Mouse (Mus musculus): ENCODE measurements around the gene Eif5. TPM values are rescaled to one million over a fixed set of nuclear protein-coding genes. Genes with fewer than 3 reads are reported as not detected.
"Not testable (repeated sequence)": the region's sequence is repeated elsewhere in the genome, so short reads cannot be mapped to it uniquely, and the experiment has no call there.

The Eif5 gene
- polyA plus RNA-seq, 1 experiment from 2014 or later: 550 TPM

GRCm38 (mm10) chr12:111507001-111507400 is 30.8 kb upstream of the Eif5 start:
- no peak overlapping the region for H3K4me2 ChIP-seq (ENCODE audit: low read length)
- no peaks in the 10 kb centered on the region for H3K36me3 ChIP-seq (ENCODE audit: control insufficient read depth, insufficient read depth, low read length)
- ATAC-seq (ENCODE audit: low FRiP score, low TSS enrichment): no peak
- no peak overlapping the region for H3K9ac ChIP-seq (replicated peaks; ENCODE audit: low read length)
- 59% methylated on average over 5 of the region's 5 CpGs for WGBS
- H3K27me3 ChIP-seq (ENCODE audit: control insufficient read depth, insufficient read depth, low read length): no peaks in the 10 kb centered on the region
- no peaks in the 10 kb centered on the region for H3K9me3 ChIP-seq (ENCODE audit: control insufficient read depth, low read length)
- H3K4me1 ChIP-seq (ENCODE audit: control insufficient read depth, insufficient read depth, low read length): no peaks in the 10 kb centered on the region
- H3K4me3 ChIP-seq (replicated peaks; ENCODE audit: low read depth, low read length): no peak overlapping the region
- no peak overlapping the region for H3K27ac ChIP-seq (replicated peaks; ENCODE audit: low read depth, low read length)
- no peak for DNase-seq

GRCm38 (mm10) chr12:111507962-111508361 is 29.9 kb upstream of the Eif5 start:
- H3K27ac ChIP-seq (replicated peaks; ENCODE audit: low read depth, low read length): no peak overlapping the region
- H3K36me3 ChIP-seq (ENCODE audit: control insufficient read depth, insufficient read depth, low read length): no peaks in the 10 kb centered on the region
- no peak overlapping the region for H3K4me2 ChIP-seq (ENCODE audit: low read length)
- no peaks in the 10 kb centered on the region for H3K9me3 ChIP-seq (ENCODE audit: control insufficient read depth, low read length)
- H3K4me1 ChIP-seq (ENCODE audit: control insufficient read depth, insufficient read depth, low read length): no peaks in the 10 kb centered on the region
- no peak overlapping the region for H3K9ac ChIP-seq (replicated peaks; ENCODE audit: low read length)
- no peak overlapping the region for H3K4me3 ChIP-seq (replicated peaks; ENCODE audit: low read depth, low read length)
- ATAC-seq (ENCODE audit: low FRiP score, low TSS enrichment) (no peak), DNase-seq (no peak)
- H3K27me3 ChIP-seq (ENCODE audit: control insufficient read depth, insufficient read depth, low read length): no peaks in the 10 kb centered on the region
- WGBS: 92% methylated on average over 10 of the region's 10 CpGs

DNA sequence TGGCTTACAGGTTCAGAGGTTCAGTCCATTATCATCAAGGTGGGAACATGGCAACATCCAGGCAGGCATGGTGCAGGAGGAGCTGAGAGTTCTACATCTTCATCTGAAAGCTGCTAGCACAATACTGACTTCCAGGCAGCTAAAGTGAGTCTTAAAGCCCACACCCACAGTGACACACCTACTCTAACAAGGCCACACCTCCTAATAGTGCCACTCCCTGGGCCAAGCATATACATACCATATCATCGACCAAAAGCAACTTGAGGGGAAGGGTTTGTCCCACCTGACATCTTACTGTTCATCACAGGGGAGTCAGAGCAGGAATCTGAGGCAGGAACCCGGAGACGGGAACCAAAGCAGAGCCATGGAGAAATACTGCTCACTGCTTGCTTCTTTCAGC is 29.4 kb upstream of the Eif5 start:
- WGBS: 83% methylated on average over 3 of the region's 3 CpGs
- H3K4me2 ChIP-seq (ENCODE audit: low read length); H3K4me3 ChIP-seq (replicated peaks; ENCODE audit: low read depth, low read length); H3K9ac ChIP-seq (replicated peaks; ENCODE audit: low read length); ATAC-seq (ENCODE audit: low FRiP score, low TSS enrichment); DNase-seq; H3K9me3 ChIP-seq (ENCODE audit: control insufficient read depth, low read length); H3K27ac ChIP-seq (replicated peaks; ENCODE audit: low read depth, low read length); H3K36me3 ChIP-seq (ENCODE audit: control insufficient read depth, insufficient read depth, low read length); H3K27me3 ChIP-seq (ENCODE audit: control insufficient read depth, insufficient read depth, low read length); H3K4me1 ChIP-seq (ENCODE audit: control insufficient read depth, insufficient read depth, low read length): not testable (repeated sequence)

- Histone ChIP-seq H3K4me1 (ENCODE audit: control insufficient read depth, insufficient read depth, low read length) (no peaks in the 10 kb centered on the region), H3K27me3 (ENCODE audit: control insufficient read depth, insufficient read depth, low read length) (no peaks in the 10 kb centered on the region), H3K9me3 (ENCODE audit: control insufficient read depth, low read length) (no peaks in the 10 kb centered on the region), H3K36me3 (ENCODE audit: control insufficient read depth, insufficient read depth, low read length) (no peaks in the 10 kb centered on the region), H3K27ac (replicated peaks; ENCODE audit: low read depth, low read length) (no peak overlapping the region), H3K4me2 (ENCODE audit: low read length) (no peak overlapping the region), H3K4me3 (replicated peaks; ENCODE audit: low read depth, low read length) (no peak overlapping the region), H3K9ac (replicated peaks; ENCODE audit: low read length) (no peak overlapping the region)
- 92% methylated on average over 12 of the region's 12 CpGs for WGBS
- no peak for DNase-seq
- no peak for ATAC-seq (ENCODE audit: low FRiP score, low TSS enrichment)
These were observed 25.2 kb upstream of the Eif5 start for GRCm38 (mm10) chr12:111512572-111513063.

DNA sequence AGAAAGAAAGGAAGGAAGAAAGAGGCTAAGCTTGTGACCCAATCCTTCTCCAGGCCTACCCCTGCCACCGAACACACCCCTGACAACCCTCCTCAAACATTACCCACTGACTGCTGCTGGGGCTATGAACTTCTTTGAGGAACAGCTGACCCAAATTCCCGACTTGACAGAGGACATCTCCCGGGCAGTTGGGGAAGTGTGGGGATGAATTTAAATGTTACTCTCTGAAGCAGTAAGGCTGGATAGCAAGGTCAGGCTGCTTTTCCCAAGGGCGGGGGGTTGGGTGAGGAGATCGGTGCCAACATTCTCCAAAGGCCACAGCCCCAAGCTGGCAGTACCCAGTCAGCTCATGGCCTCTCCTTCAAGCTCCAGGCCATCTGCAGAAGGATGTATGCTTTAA is 24.1 kb upstream of the Eif5 start:
- peak; percentile 49 for DNase-seq
- ATAC-seq (ENCODE audit: low FRiP score, low TSS enrichment): no peak
- no peak overlapping the region for H3K4me2 ChIP-seq (ENCODE audit: low read length)
- H3K27me3 ChIP-seq (ENCODE audit: control insufficient read depth, insufficient read depth, low read length): no peaks in the 10 kb centered on the region
- H3K36me3 ChIP-seq (ENCODE audit: control insufficient read depth, insufficient read depth, low read length): no peaks in the 10 kb centered on the region
- no peak overlapping the region for H3K9ac ChIP-seq (replicated peaks; ENCODE audit: low read length)
- H3K27ac ChIP-seq (replicated peaks; ENCODE audit: low read depth, low read length): no peak overlapping the region
- no peaks in the 10 kb centered on the region for H3K9me3 ChIP-seq (ENCODE audit: control insufficient read depth, low read length)
- no peaks in the 10 kb centered on the region for H3K4me1 ChIP-seq (ENCODE audit: control insufficient read depth, insufficient read depth, low read length)
- WGBS: 53% methylated on average over 5 of the region's 5 CpGs
- no peak overlapping the region for H3K4me3 ChIP-seq (replicated peaks; ENCODE audit: low read depth, low read length)

GRCm38 (mm10) chr12:111514231-111514792 is 23.5 kb upstream of the Eif5 start:
- 0 out of 2 replicates have a peak overlapping the region, but pooled peaks have one; percentile 37 for H3K27ac ChIP-seq (replicated peaks; ENCODE audit: low read depth, low read length)
- no peak overlapping the region for H3K9ac ChIP-seq (replicated peaks; ENCODE audit: low read length)
- H3K9me3 ChIP-seq (ENCODE audit: control insufficient read depth, low read length): no peaks in the 10 kb centered on the region
- H3K4me1 ChIP-seq (ENCODE audit: control insufficient read depth, insufficient read depth, low read length): no peaks in the 10 kb centered on the region
- no peaks in the 10 kb centered on the region for H3K36me3 ChIP-seq (ENCODE audit: control insufficient read depth, insufficient read depth, low read length)
- ATAC-seq (ENCODE audit: low FRiP score, low TSS enrichment) (no peak), DNase-seq (no peak)
- no peaks in the 10 kb centered on the region for H3K27me3 ChIP-seq (ENCODE audit: control insufficient read depth, insufficient read depth, low read length)
- H3K4me2 ChIP-seq (ENCODE audit: low read length): no peak overlapping the region
- 76% methylated on average over 7 of the region's 7 CpGs for WGBS
- H3K4me3 ChIP-seq (replicated peaks; ENCODE audit: low read depth, low read length): no peak overlapping the region

GRCm38 (mm10) chr12:111514874-111515649 is 22.8 kb upstream of the Eif5 start:
- Histone ChIP-seq H3K4me1 (ENCODE audit: control insufficient read depth, insufficient read depth, low read length) (no peaks in the 10 kb centered on the region), H3K27ac (replicated peaks; ENCODE audit: low read depth, low read length) (0 out of 2 replicates have a peak overlapping the region, but pooled peaks have one; percentile 26), H3K27me3 (ENCODE audit: control insufficient read depth, insufficient read depth, low read length) (no peaks in the 10 kb centered on the region), H3K9me3 (ENCODE audit: control insufficient read depth, low read length) (no peaks in the 10 kb centered on the region), H3K4me3 (replicated peaks; ENCODE audit: low read depth, low read length) (no peak overlapping the region), H3K9ac (replicated peaks; ENCODE audit: low read length) (no peak overlapping the region), H3K36me3 (ENCODE audit: control insufficient read depth, insufficient read depth, low read length) (no peaks in the 10 kb centered on the region), H3K4me2 (ENCODE audit: low read length) (no peak overlapping the region)
- ATAC-seq (ENCODE audit: low FRiP score, low TSS enrichment) (no peak), DNase-seq (no peak)
- 84% methylated on average over 7 of the region's 7 CpGs for WGBS

DNA sequence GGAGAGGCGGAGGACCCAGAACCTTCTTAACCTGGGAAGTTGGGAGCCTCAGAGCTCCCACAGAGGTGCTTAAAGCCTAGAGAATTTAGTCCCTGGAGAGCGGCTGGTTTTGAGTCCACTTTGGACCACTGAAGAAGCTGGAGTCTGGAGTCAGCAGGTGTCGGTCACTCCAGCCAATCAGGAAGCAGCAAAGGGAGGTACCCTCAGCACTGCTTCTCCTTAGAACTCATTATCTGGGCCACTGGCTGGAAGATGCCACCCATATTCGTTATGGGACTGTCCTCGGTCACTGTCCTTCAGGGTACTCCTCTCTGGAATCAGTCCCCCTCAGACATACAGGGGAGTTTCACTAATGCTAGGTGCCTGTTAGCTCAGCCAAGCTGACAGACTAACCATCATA is 21.9 kb upstream of the Eif5 start:
- ATAC-seq (ENCODE audit: low FRiP score, low TSS enrichment) (no peak), DNase-seq (no peak)
- Histone ChIP-seq H3K4me2 (ENCODE audit: low read length) (no peak overlapping the region), H3K27ac (replicated peaks; ENCODE audit: low read depth, low read length) (no peak overlapping the region), H3K27me3 (ENCODE audit: control insufficient read depth, insufficient read depth, low read length) (no peaks in the 10 kb centered on the region), H3K4me3 (replicated peaks; ENCODE audit: low read depth, low read length) (no peak overlapping the region), H3K4me1 (ENCODE audit: control insufficient read depth, insufficient read depth, low read length) (no peaks in the 10 kb centered on the region), H3K36me3 (ENCODE audit: control insufficient read depth, insufficient read depth, low read length) (no peaks in the 10 kb centered on the region), H3K9me3 (ENCODE audit: control insufficient read depth, low read length) (no peaks in the 10 kb centered on the region), H3K9ac (replicated peaks; ENCODE audit: low read length) (no peak overlapping the region)
- 95% methylated on average over 5 of the region's 5 CpGs for WGBS

DNA sequence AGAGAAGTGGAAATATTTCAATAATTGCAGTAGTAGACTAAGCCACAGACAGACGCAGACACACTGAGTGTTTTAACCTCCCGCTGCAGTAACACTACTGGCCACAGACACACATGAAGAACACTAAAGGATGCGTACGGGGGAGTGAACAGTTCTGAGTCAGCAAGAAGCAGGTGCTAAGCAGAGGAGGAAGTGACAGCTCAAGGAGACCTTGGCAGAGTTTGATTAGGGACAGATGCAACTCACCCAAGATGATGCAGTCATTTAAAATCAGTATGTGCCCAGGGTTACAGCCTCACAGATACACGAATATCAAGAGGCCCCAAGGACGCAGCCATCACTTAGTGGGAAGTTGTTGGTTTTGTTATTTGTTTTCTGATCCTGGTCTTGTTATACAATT is 21.0 kb upstream of the Eif5 start:
- Histone ChIP-seq H3K36me3 (ENCODE audit: control insufficient read depth, insufficient read depth, low read length) (no peaks in the 10 kb centered on the region), H3K27me3 (ENCODE audit: control insufficient read depth, insufficient read depth, low read length) (no peaks in the 10 kb centered on the region), H3K4me2 (ENCODE audit: low read length) (no peak overlapping the region), H3K27ac (replicated peaks; ENCODE audit: low read depth, low read length) (no peak overlapping the region), H3K9ac (replicated peaks; ENCODE audit: low read length) (no peak overlapping the region), H3K9me3 (ENCODE audit: control insufficient read depth, low read length) (0 out of 2 replicates have a peak, but pooled peaks cover under 1% of the 10 kb centered on the region), H3K4me3 (replicated peaks; ENCODE audit: low read depth, low read length) (no peak overlapping the region), H3K4me1 (ENCODE audit: control insufficient read depth, insufficient read depth, low read length) (no peaks in the 10 kb centered on the region)
- DNase-seq (no peak), ATAC-seq (ENCODE audit: low FRiP score, low TSS enrichment) (no peak)
- WGBS: 93% methylated on average over 6 of the region's 6 CpGs

All from midbrain, embryonic 14.5 days (tissue).